ENCODE assay signal across 17 mouse cellular contexts in genomic region chr2:180731036-180731435, GRCm38 (mm10). TPM values are rescaled to one million over a fixed set of nuclear protein-coding genes. Genes with fewer than 3 reads are reported as not detected.
A peak's percentile ranks its signal among the peaks of the same experiment; 100 is the strongest.
DNase-seq lines count a peak whose midpoint lies in the region; ATAC-seq lines count a peak whose summit lies in the region.
"Had no signal": no experiment of that assay in that cellular context is flagged by ENCODE, and none has a peak within 500 bp of the region (broad histone marks: within the 10 kb centered on the region; RNA-seq: fewer than 3 reads in every experiment).

No protein-coding gene starts in this region.

- peak; percentile 65 for DNase-seq in testis, postnatal 10 days (ENCODE audit: low spot score)
- no peak for DNase-seq in testis, postnatal 14 days (ENCODE audit: low spot score)
- DNase-seq in NIH3T3 (ENCODE audit: low read depth), result peak; percentile 11
- DNase-seq in Muller cell, postnatal 12 days (ENCODE audit: inconsistent ontology term), result no peak
- DNase-seq in gastrocnemius, adult 18-20 months (ENCODE audit: low spot score), result no peak
- no peak for DNase-seq in heart, postnatal 10 days
- DNase-seq: cerebellum, adult 18-20 months; liver; right cerebral cortex, adult 18-20 months had no signal

- intact Hi-C loops in heart, postnatal 10 days (cut with DNase I), result no loop called here

- peak; percentile 64 for ATAC-seq in inflammation-experienced regulatory T-cells, adult 6 months
- ATAC-seq: forebrain, embryonic 16.5 days; midbrain, embryonic 16.5 days had no signal

RNA-seq across cellular contexts. Expression of gene Slc17a9, which starts 6.0 kb away (rescaled TPM):
- 10 to 100 TPM; 31.7 to 86.8 (median 66.9) TPM for polyA plus RNA-seq in inflammation-experienced regulatory T-cells, adult 6 months (2017; shearing (Covaris generic))
- not detected for total RNA-seq in gastrocnemius, adult 18-20 months (2021)
- total RNA-seq in heart, postnatal 10 days (2021), result under 1 TPM; 0.69 to 0.89 TPM

RNA-seq across cellular contexts. Expression of gene Gid8, which starts 21.1 kb away (rescaled TPM):
- polyA plus RNA-seq in inflammation-experienced regulatory T-cells, adult 6 months (2017; shearing (Covaris generic)), result 10 to 100 TPM; 20.2 to 22.8 (median 22.4) TPM
- 10 to 100 TPM; 31.7 to 36.7 TPM for total RNA-seq in gastrocnemius, adult 18-20 months (2021)
- 10 to 100 TPM; 77.9 to 79.1 TPM for total RNA-seq in heart, postnatal 10 days (2021)

RNA-seq across cellular contexts. Expression of gene Dido1, which starts 21.2 kb away (rescaled TPM):
- 10 to 100 TPM; 36.4 to 52.4 (median 45.3) TPM for polyA plus RNA-seq in inflammation-experienced regulatory T-cells, adult 6 months (2017; shearing (Covaris generic))
- 10 to 100 TPM; 15.3 to 19.4 TPM for total RNA-seq in gastrocnemius, adult 18-20 months (2021)
- total RNA-seq in heart, postnatal 10 days (2021), result 10 to 100 TPM; 40.6 to 42.8 TPM

RNA-seq across cellular contexts. Expression of gene Bhlhe23, which starts 45.7 kb away (rescaled TPM):
- polyA plus RNA-seq in inflammation-experienced regulatory T-cells, adult 6 months (2017; shearing (Covaris generic)), result not detected
- not detected for total RNA-seq in gastrocnemius, adult 18-20 months (2021)
- total RNA-seq in heart, postnatal 10 days (2021), result not detected
- total RNA-seq: gastrocnemius, postnatal 4 days; left cerebral cortex, adult 8-10 months; megakaryocyte progenitor cell, adult 5-6 weeks had no signal
- polyA plus RNA-seq: heart, postnatal 0 days; urinary bladder, adult 2 months had no signal

Comparison
In these comparisons a context has a peak if more than half of its experiments do, and no peak if none do; other contexts are left out.
1. DNase-seq: peak in testis, postnatal 10 days (single experiment) and NIH3T3 (single experiment); none in testis, postnatal 14 days (single experiment), Muller cell, postnatal 12 days (single experiment), gastrocnemius, adult 18-20 months (single experiment) and heart, postnatal 10 days (0 of 2).